Mouse (Mus musculus): Measurements from ENCODE around the gene Vmn1r39. TPM values are rescaled to one million over a fixed set of nuclear protein-coding genes. Genes with fewer than 3 reads are reported as not detected.

Gene Vmn1r39
- polyA plus RNA-seq (2012; rRNA removed): not detected in 2 replicates

DNA sequence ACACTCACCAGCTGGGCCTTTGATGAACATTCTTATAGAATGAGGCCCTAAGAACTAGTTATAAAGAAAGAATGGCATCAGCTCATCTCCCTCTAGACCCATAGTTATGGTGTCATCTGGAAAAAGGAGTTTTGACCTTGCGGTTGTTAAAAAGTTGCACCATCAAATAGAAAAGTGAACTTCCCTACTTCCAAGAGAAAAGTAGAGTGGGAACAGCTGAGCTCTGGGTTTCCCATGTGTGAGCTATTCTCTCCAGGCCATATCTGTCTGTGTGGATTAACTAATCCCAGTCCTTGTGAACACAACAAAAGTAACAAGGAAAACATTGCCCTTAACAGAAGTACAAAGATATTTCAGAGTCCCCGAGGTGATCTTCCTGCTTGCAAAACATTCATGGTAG lies at the start of gene Vmn1r39:
Gene Vmn1r39 (minus strand): TSS at position 101 of the 400 bp plus-strand sequence.

GRCm38 (mm10) chr6:66782527-66782926 lies 27.9 kb downstream of the Vmn1r39 start, which contains the start of gene Vmn1r38:
Gene Vmn1r38, minus strand, starts transcription at chr6:66782627.

Other genes with a start within 250 kb of the Vmn1r39 start
- gene Vmn1r33, start 192.3 kb downstream of the Vmn1r39 start, polyA plus RNA-seq (2012; rRNA removed): not detected in 2 replicates
- gene Vmn1r34, start 166.7 kb downstream of the Vmn1r39 start, polyA plus RNA-seq (2012; rRNA removed): not detected in 2 replicates
- not detected in 2 replicates for gene Vmn1r35, start 124.7 kb downstream of the Vmn1r39 start, polyA plus RNA-seq (2012; rRNA removed)
- not detected in 2 replicates for gene Vmn1r36, start 91.4 kb downstream of the Vmn1r39 start, polyA plus RNA-seq (2012; rRNA removed)
- not detected in 2 replicates for gene Vmn1r37, start 81.2 kb downstream of the Vmn1r39 start, polyA plus RNA-seq (2012; rRNA removed)
- not detected in 2 replicates for gene Vmn1r38, start 28.0 kb downstream of the Vmn1r39 start, polyA plus RNA-seq (2012; rRNA removed)
- 10.5 and 12.9 TPM in 2 replicates for gene Gng12, start 85.8 kb upstream of the Vmn1r39 start, polyA plus RNA-seq (2012; rRNA removed)
- 94.8 and 101 TPM in 2 replicates for gene Gadd45a, start 226.8 kb upstream of the Vmn1r39 start, polyA plus RNA-seq (2012; rRNA removed)

All from liver, embryonic 14 days (tissue).